Mouse (Mus musculus) small intestine, adult 2 months (tissue): ENCODE measurements around the gene Scpep1.

Experiments used
- CTCF ChIP-seq: fragments of 200-500 bp; IDR thresholded peaks from 2 replicates; pipeline ENCODE4 v1.5.1; 2012; ENCODE audit warnings: low read depth, mild to moderate bottlenecking, control low read depth, inconsistent platforms, low read length, moderate library complexity, mixed read lengths; ENCODE audit not compliant: insufficient replicate concordance, insufficient read length; ENCODE audit errors: extremely low read depth
- POLR2A ChIP-seq: fragments of 200-500 bp; IDR thresholded peaks from 2 replicates; pipeline ENCODE4 v1.6.1; 2012; ENCODE audit warnings: low read depth, mild to moderate bottlenecking, control low read depth, inconsistent platforms, low read length, moderate library complexity

DNA sequence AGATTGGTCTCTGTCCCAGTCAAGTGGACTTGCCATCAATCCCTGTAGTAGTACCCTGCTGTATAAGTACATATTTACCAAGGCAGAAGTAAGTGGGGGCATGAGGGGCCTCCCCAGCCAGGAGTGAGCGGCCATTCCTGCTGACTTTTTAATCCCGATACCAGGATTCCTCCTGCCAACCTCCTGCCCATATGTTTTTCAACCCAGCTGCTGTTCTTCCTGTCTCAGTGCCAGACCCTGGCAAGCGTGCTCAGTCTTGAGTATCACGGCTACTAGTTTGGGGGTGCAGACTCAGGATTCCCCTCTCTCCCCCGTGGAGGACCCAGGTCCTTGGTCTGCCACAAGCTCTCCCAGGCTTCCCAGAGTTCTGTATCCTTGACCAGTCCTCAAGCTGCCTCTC is 47.4 kb upstream of the Scpep1 start:
- TF ChIP-seq CTCF (no peak), POLR2A (no peak)
